Mouse (Mus musculus): ENCODE measurements around the gene Cacnb1.

Cacnb1 gene

DNA sequence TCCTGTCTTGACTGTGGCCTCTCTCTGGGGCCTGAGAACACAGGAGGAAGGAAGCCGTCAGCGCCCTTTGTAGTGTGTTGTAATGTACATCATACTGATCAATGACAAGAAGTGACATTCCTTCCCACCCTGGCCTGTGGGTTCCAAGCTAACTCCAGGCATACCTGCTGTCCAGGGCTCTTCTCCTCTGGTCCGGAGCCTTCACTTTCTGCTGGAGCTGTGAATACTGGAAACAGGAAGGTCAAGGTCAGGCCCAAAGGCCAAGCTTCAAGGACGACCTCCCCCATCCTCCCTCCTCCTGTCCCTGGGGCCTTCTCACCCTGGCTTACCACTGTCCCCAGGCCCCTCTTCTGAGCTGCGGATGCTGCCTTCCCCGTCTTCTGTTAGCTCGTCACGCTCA lies 18.1 kb upstream of the Cacnb1 start:
- DNase-seq (ENCODE audit: low spot score in 2 of 2), result no peak

- no peak for DNase-seq (ENCODE audit: low spot score in 2 of 2)
Measured at GRCm38 (mm10) chr11:98037871-98038270, 15.0 kb upstream of the Cacnb1 start.

- no peak for DNase-seq (ENCODE audit: low spot score in 2 of 2)
Measured at GRCm38 (mm10) chr11:98035977-98036377, 13.1 kb upstream of the Cacnb1 start.

DNA sequence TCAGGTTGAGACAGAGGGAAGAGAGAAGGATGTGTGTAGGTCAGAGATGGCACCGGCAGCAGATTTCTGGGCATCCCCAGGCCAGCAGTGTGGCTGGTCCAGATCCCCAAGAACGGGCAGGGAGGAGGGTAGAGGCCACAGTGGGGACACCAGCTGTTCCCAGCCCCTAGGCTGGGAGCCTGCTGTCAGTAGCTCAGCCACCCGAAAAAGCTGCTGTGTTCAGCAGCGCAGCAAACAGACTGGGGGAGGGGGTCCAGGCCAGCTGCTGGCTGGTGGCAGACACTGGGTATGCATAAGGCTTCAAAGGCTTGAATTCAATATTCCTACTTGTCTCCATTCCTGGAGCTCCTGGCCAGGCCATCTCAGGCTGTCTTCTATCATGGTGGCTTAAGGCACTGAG lies 12.0 kb upstream of the Cacnb1 start:
- DNase-seq (ENCODE audit: low spot score in 2 of 2), result no peak

DNA sequence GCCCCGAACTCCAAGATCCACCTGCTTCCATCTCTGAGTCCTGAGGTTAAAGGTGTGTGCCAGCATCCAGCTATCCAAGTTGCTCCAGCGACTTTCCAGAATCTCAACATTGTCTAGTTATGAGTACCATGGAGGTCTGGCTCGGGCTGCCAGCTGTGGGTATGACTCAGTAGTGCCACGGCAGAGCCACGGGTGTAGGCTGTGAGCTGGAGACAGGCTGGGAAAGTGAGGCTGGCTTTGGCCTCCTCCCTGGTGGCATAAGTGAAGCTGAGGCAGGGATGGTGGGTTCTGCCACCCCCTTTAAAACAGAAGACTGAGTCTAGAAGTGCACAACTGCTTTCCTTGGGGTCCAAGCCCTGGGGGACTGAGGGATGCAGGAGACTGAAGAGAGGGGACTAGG lies 11.2 kb upstream of the Cacnb1 start:
- DNase-seq (ENCODE audit: low spot score in 2 of 2), result no peak

DNA sequence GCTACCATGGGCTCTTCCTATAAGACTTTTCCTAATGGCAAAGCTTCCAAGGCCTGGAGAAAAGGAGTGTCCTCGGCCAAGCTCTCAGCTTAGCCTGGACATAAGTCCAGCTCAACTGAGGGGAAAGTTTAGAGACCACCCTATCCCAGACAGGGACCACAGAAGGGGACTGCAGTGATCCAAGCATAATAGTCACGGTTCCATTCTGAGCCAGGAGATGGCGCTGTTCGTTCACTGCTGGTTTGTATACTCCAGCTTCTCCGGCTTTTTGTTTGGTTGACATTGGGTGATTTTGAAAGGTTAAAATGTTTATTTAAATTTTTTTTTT lies 8.6 kb upstream of the Cacnb1 start:
- peak in 1 of 2 experiments; percentile 78 for DNase-seq (ENCODE audit: low spot score in 2 of 2)

- no peak for DNase-seq (ENCODE audit: low spot score in 2 of 2)
Measured at GRCm38 (mm10) chr11:98030701-98031442, 8.0 kb upstream of the Cacnb1 start.

- DNase-seq (ENCODE audit: low spot score in 2 of 2), result no peak
Measured at GRCm38 (mm10) chr11:98027785-98028184, 5.0 kb upstream of the Cacnb1 start.

GRCm38 (mm10) chr11:98027297-98027688 lies 4.5 kb upstream of the Cacnb1 start:
- no peak for DNase-seq (ENCODE audit: low spot score in 2 of 2)

DNA sequence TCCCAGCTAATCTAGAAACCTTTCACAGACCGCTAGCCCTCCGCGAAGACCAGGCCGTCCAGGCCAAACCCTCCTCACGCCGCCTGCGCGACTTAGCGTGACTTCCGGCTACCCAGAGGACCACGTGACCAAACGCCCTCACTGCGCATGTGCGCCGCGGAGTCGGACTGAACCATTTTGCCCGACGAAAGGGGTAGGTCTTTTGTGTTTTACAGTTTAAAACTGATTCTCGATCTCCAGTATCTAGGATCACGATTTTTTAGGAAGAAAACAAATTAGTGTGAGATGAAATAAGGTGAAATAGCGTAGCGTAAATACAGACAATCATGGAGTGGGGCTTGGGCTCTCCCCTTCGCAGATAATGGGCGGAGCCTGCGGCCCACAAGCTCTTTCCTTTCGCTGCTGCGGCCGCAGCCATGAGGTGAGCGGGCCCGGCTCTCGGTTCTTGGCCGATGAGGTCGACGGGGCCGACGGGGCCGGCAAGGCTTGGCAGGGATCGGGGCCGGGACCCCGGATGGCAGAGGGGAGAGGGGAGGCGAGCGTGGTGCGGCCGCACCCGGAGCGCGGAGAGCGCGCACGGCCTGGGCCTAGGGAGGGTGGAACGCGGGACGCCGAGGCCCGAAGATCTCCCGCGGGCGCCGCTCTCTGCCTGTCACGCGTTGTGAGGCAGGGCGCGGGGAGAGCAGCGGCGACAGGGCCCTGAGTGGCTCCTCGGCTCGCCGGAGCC lies 3.9 kb upstream of the Cacnb1 start, which contains the start of gene Rpl19:
Gene Rpl19 (plus strand): TSS at position 141 of the 727 bp plus-strand sequence.
- DNase-seq (ENCODE audit: low spot score in 2 of 2), result peak; percentile 85 to 92

DNA sequence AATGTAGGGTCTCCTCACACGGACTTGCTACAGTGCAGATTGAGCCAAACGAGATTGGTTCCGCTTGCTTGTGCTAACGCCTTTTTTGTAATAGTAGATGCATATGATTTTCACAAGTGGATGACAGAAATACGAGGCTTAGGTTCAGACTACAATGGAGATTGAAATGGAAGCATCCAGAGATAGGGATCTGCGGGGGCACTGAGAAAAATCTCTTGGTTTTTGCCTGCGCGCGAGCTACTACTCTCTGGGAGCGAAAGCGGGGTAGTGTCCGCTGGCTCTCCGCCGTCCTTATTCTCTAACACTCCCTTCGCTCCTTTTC lies 3.4 kb upstream of the Cacnb1 start:
- DNase-seq (ENCODE audit: low spot score in 2 of 2), result no peak

- no peak for DNase-seq (ENCODE audit: low spot score in 2 of 2)
Measured at GRCm38 (mm10) chr11:98024516-98024915, 1.7 kb upstream of the Cacnb1 start.

DNA sequence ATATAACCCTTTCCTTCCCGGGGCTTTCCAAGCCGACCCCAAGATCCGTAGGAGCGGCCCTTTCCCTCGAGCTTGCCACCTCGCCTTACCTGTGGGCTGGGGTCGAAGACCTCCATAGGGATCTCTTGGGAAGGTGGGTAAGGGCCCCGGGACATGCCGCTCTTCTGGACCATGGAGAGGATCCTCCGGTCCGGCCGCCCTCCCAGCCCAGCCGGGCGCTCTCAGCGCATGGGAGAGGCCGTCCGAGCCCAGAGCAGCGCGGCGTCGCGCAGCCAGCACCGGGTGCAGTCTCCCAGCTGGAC lies 630 bp downstream of the Cacnb1 start:
- no peak for DNase-seq (ENCODE audit: low spot score in 2 of 2)

- no peak for DNase-seq (ENCODE audit: low spot score in 2 of 2)
Measured at GRCm38 (mm10) chr11:98021565-98022252, 1.1 kb downstream of the Cacnb1 start.

DNA sequence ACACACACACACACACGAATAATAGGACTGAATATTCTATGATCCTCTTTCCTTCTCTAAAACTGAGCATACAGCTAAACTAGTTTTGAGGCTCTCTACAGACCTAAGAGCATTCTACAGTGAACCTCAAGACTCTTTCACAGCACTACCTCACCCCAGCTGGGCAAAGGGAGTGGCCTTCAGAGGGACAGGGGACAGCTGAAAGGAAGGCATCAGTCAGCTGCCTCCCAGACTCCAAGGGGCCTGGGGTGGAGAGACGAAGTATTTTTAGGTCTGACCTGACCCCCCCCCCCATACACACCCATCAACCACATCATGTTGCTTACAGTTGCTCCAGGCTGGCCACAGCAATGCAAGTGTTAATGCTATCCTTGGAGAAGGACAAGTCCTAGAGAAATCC lies 1.7 kb downstream of the Cacnb1 start:
- no peak for DNase-seq (ENCODE audit: low spot score in 2 of 2)

DNA sequence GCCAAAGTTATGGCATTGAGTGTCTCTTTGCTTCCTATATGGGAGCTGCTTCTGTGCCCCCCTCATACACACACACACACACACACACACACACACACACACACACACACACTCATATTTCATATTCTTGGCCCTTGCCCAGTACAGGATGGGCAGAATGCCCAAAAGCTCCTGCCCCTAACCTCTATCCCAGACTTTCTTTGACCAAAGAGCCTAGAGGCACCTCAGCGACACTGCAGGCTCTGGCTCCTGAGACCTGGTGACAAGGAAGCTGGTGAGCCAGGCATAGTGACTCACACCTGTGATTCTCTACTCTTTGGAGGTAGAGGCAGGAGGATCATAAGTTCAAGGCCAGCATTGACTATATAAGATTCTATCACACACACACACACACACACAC lies 2.1 kb downstream of the Cacnb1 start:
- no peak for DNase-seq (ENCODE audit: low spot score in 2 of 2)

DNA sequence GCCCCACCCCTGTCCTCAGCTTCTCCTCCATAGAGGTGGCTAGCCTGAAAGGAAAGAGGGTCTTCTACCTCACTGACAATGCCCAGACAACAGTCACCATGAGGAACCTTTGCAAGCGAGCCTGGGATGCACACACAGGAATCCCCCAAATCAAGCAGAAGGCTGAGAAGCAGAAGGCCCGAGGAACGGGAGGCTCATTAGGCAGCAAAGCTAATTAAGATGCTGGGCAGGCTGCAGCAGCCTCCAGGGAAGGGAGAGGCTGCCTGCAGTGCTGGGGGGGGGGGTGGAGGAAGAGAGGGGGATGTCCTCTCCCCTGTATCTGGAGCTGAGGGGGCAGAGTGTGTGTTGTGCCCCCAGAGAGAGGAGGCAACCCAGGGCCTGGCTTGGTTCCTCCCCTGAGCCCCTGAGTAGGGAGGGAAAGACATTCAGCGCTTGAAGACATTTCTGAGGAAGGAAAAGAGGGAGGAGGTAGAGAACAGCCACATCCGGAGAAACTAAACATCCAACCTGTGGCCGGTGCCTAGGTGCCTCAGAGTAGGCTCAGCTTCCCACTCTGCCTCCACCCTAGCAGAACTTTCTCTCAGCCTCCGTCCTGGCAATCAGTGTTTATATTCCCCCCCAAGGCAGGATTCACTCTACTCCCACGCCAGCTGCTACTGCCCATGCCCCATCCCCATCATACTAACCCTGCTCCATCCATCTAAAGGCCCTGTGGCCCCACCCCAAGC lies 2.8 kb downstream of the Cacnb1 start:
- DNase-seq (ENCODE audit: low spot score in 2 of 2), result no peak

- peak; percentile 67 to 75 for DNase-seq (ENCODE audit: low spot score in 2 of 2)
Measured at GRCm38 (mm10) chr11:98018858-98019641, 3.8 kb downstream of the Cacnb1 start.

DNA sequence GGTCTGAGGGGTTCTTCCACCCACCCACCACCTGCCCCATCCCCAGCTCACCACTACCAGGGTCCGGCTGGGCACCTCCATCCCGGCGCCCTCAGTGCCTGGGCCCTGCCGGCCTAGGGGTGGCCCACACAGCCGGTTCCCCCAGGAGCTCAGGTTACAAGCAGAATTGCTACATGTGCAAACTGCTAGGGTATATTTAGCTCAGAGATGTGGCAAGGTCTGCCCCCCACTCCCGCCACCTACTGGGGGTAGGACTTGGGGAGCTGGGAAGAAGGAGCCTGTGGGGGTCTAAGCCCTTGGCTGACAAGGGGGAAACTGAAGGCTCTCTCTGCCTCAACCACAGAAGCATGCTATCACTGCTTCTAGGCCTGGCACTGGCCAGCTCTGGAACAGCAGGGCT lies 4.6 kb downstream of the Cacnb1 start:
- DNase-seq (ENCODE audit: low spot score in 2 of 2), result no peak

GRCm38 (mm10) chr11:98016824-98017223 lies 6.0 kb downstream of the Cacnb1 start:
- no peak for DNase-seq (ENCODE audit: low spot score in 2 of 2)

- no peak for DNase-seq (ENCODE audit: low spot score in 2 of 2)
Measured at GRCm38 (mm10) chr11:98016177-98016576, 6.7 kb downstream of the Cacnb1 start.

DNA sequence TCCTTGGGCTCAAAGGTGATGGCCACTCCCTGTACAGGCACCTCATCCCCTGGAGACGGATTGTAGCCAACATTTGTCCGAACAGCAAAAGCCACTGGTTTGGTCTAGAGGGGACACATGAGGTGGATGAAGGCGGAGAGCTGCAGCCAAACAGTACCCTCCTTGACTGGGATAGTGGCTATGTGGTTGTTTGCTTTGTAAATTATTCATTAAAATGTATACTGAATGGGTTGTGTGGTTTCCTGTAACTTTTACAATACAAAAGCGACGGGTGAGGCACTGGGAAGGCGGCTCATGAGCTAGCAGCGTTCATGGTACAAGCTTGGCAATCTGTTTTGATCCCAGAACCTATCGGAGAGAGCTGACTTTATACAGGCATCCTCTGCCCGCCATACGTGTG lies 10.0 kb downstream of the Cacnb1 start:
- DNase-seq (ENCODE audit: low spot score in 2 of 2), result no peak
